Mouse (Mus musculus): ENCODE measurements around the gene Batf3.

- TF ChIP-seq POLR2A (IDR thresholded peaks at IDR 0.05; ENCODE audit: insufficient read depth, low read depth, low read length) = no peak
- peak; percentile 38 for TF ChIP-seq CTCF (IDR thresholded peaks at IDR 0.05)
Observed at GRCm38 (mm10) chr1:191095019-191095418, 2.6 kb upstream of the Batf3 start.
